Mouse (Mus musculus): ENCODE data around the gene Primpol. TPM values are rescaled to one million over a fixed set of nuclear protein-coding genes. Genes with fewer than 3 reads are reported as not detected.

Gene Primpol
- polyA plus RNA-seq, 1 experiment from 2014 or later = 7.1 TPM

- no peak overlapping the region for H3K4me3 ChIP-seq (ENCODE audit: inconsistent target)
- H3K79me2 ChIP-seq (ENCODE audit: inconsistent target) = no peaks in the 10 kb centered on the region
- no peak overlapping the region for H3K27ac ChIP-seq
- H3K36me3 ChIP-seq (ENCODE audit: inconsistent target) = peaks cover 50% of the 10 kb centered on the region
- 93% methylated on average over 10 of the region's 10 CpGs for WGBS (ENCODE audit: missing documents)
These were observed 90.2 kb downstream of the Primpol start for GRCm38 (mm10) chr8:46526821-46527220.

- no peak overlapping the region for H3K4me3 ChIP-seq (ENCODE audit: inconsistent target)
- H3K79me2 ChIP-seq (ENCODE audit: inconsistent target) = no peaks in the 10 kb centered on the region
- no peak overlapping the region for H3K27ac ChIP-seq
- peaks cover 50% of the 10 kb centered on the region for H3K36me3 ChIP-seq (ENCODE audit: inconsistent target)
- 99% methylated on average over 8 of the region's 8 CpGs for WGBS (ENCODE audit: missing documents)
These were observed 90.9 kb downstream of the Primpol start for GRCm38 (mm10) chr8:46526098-46526497.

Other genes starting within 250 kb of the Primpol start
- gene Acsl1, start 146.2 kb downstream of the Primpol start, polyA plus RNA-seq (2018) = 17.4 to 22.9 TPM (median 20.4 TPM) in 3 replicates
- gene Cenpu, start 65.2 kb downstream of the Primpol start, polyA plus RNA-seq (2018) = 5.9 to 18.6 TPM (median 9.6 TPM) in 3 replicates
- gene Casp3, start 79 bp upstream of the Primpol start, polyA plus RNA-seq (2018) = 28.5 to 32.4 TPM (median 32.2 TPM) in 3 replicates
- 57.1 to 103 TPM (median 64.5 TPM) in 3 replicates for gene Irf2, start 122.5 kb upstream of the Primpol start, polyA plus RNA-seq (2018)

All from macrophage (primary cell).